Mouse (Mus musculus) cortical plate, adult 2 months (tissue): ENCODE data around the gene Dapp1. TPM values are rescaled to one million over a fixed set of nuclear protein-coding genes. Genes with fewer than 3 reads are reported as not detected.

ENCODE experiments used
- H3K27ac ChIP-seq: fragments of 200-500 bp; 2 replicates; pipeline ENCODE4 v1.5.1; 2012; ENCODE audit warnings: low read length, control low read depth, inconsistent platforms; ENCODE audit not compliant: insufficient read depth
- H3K4me1 ChIP-seq: fragments of 200-500 bp; 2 replicates; pipeline ENCODE4 v1.6.1; 2011; ENCODE audit warnings: low read length; ENCODE audit not compliant: control insufficient read depth, insufficient read depth
- H3K4me3 ChIP-seq: fragments of 200-500 bp; 2 replicates; pipeline ENCODE4 v1.5.1; 2011; ENCODE audit warnings: mild to moderate bottlenecking, low read length, control low read depth; ENCODE audit not compliant: insufficient read depth
- CTCF ChIP-seq: fragments of 200-500 bp; IDR thresholded peaks from 2 replicates; pipeline ENCODE4 v1.5.1; 2011; ENCODE audit warnings: mild to moderate bottlenecking, control low read depth, low read length; ENCODE audit not compliant: insufficient read depth; ENCODE audit errors: extremely low read depth
- POLR2A ChIP-seq: fragments of 200-500 bp; IDR thresholded peaks from 2 replicates; pipeline ENCODE4 v1.6.1; 2011; ENCODE audit warnings: mild to moderate bottlenecking, low read length, control low read depth; ENCODE audit not compliant: insufficient read depth; ENCODE audit errors: extremely low read depth
- polyA plus RNA-seq: library from polyadenylated mRNA; depleted of rRNA; stranded (reverse); fragments of >200 nt; gene quantifications from 2 replicates; pipeline ENCODE4 v1.2.3, GENCODE M21; 2012; rRNA removed

Dapp1 gene
- polyA plus RNA-seq: 4.4 and 5.5 TPM in 2 replicates

- H3K4me1 ChIP-seq: no peaks in the 10 kb centered on the region
- H3K4me3 ChIP-seq: peak within 1 kb of the TSS; percentile 24
- no peak within 1 kb of the TSS for H3K27ac ChIP-seq
- TF ChIP-seq CTCF: no peak
- 0 out of 2 replicates have a peak, but pooled peaks have one; percentile 12 for TF ChIP-seq POLR2A
Measured at GRCm38 (mm10) chr3:137981382-137981750, at the start of gene Dapp1. Gene Dapp1, minus strand, starts transcription at chr3:137981545.

GRCm38 (mm10) chr3:138030563-138030962 is 49.2 kb upstream of the Dapp1 start:
- Histone ChIP-seq H3K4me1 (peaks cover 4% of the 10 kb centered on the region; the same call in 1 of the 2 replicates), H3K4me3 (no peak overlapping the region)
- TF ChIP-seq CTCF: no peak
- TF ChIP-seq POLR2A: no peak

GRCm38 (mm10) chr3:138029351-138029750 is 48.0 kb upstream of the Dapp1 start:
- Histone ChIP-seq H3K4me3 (no peak overlapping the region), H3K4me1 (peaks cover 4% of the 10 kb centered on the region; the same call in 1 of the 2 replicates), H3K27ac (no peak overlapping the region)
- TF ChIP-seq CTCF (no peak), POLR2A (no peak)

More at GRCm38 (mm10) chr3:138030563-138030962, 49.2 kb upstream of the Dapp1 start:
- H3K27ac ChIP-seq: no peak overlapping the region

- peaks cover 4% of the 10 kb centered on the region; the same call in 1 of the 2 replicates for H3K4me1 ChIP-seq
- H3K27ac ChIP-seq: no peak overlapping the region; the same call in 1 of the 2 replicates
- no peak overlapping the region for H3K4me3 ChIP-seq
- TF ChIP-seq CTCF (no peak), POLR2A (no peak)
Measured at GRCm38 (mm10) chr3:138027575-138028362, 46.4 kb upstream of the Dapp1 start.

GRCm38 (mm10) chr3:138026286-138026685 is 44.9 kb upstream of the Dapp1 start:
- H3K27ac ChIP-seq: no peak overlapping the region
- no peak overlapping the region for H3K4me3 ChIP-seq
- TF ChIP-seq CTCF (no peak), POLR2A (no peak)
- H3K4me1 ChIP-seq: peaks cover 4% of the 10 kb centered on the region; the same call in 1 of the 2 replicates

- peaks cover 2% of the 10 kb centered on the region; the same call in 1 of the 2 replicates for H3K4me1 ChIP-seq
Measured at GRCm38 (mm10) chr3:138022651-138023050, 41.3 kb upstream of the Dapp1 start.

GRCm38 (mm10) chr3:138022003-138022402 is 40.7 kb upstream of the Dapp1 start:
- no peak for TF ChIP-seq POLR2A
- TF ChIP-seq CTCF: no peak
- Histone ChIP-seq H3K27ac (no peak overlapping the region), H3K4me3 (no peak overlapping the region), H3K4me1 (peaks cover 2% of the 10 kb centered on the region; the same call in 1 of the 2 replicates)

More at GRCm38 (mm10) chr3:138022651-138023050, 41.3 kb upstream of the Dapp1 start:
- Histone ChIP-seq H3K4me3 (no peak overlapping the region), H3K27ac (no peak overlapping the region)
- no peak for TF ChIP-seq POLR2A
- TF ChIP-seq CTCF: no peak

GRCm38 (mm10) chr3:138016810-138017209 is 35.5 kb upstream of the Dapp1 start:
- H3K27ac ChIP-seq: no peak overlapping the region

GRCm38 (mm10) chr3:138014725-138015124 is 33.4 kb upstream of the Dapp1 start:
- H3K4me1 ChIP-seq: no peaks in the 10 kb centered on the region

More at GRCm38 (mm10) chr3:138016810-138017209, 35.5 kb upstream of the Dapp1 start:
- TF ChIP-seq POLR2A (no peak), CTCF (no peak)
- Histone ChIP-seq H3K4me3 (no peak overlapping the region), H3K4me1 (no peaks in the 10 kb centered on the region)

GRCm38 (mm10) chr3:138012351-138012750 is 31.0 kb upstream of the Dapp1 start:
- Histone ChIP-seq H3K4me1 (no peaks in the 10 kb centered on the region), H3K27ac (no peak overlapping the region), H3K4me3 (no peak overlapping the region)
- no peak for TF ChIP-seq POLR2A
- TF ChIP-seq CTCF: no peak

More at GRCm38 (mm10) chr3:138014725-138015124, 33.4 kb upstream of the Dapp1 start:
- no peak overlapping the region for H3K4me3 ChIP-seq
- TF ChIP-seq CTCF (no peak), POLR2A (no peak)
- H3K27ac ChIP-seq: no peak overlapping the region
